Mouse (Mus musculus): ENCODE data around the gene S100g. TPM values are rescaled to one million over a fixed set of nuclear protein-coding genes. Genes with fewer than 3 reads are reported as not detected.

S100g gene
- polyA plus RNA-seq, 1 experiment from 2014 or later: 2.6 TPM

- H3K9me3 ChIP-seq: no peaks in the 10 kb centered on the region
- no peak for ATAC-seq (ENCODE audit: borderline replicate concordance, extremely low read depth, low FRiP score, low TSS enrichment)
- no peaks in the 10 kb centered on the region for H3K4me1 ChIP-seq
- 38% methylated on average over 5 of the region's 5 CpGs for WGBS
- H3K4me2 ChIP-seq: no peak overlapping the region
- H3K27me3 ChIP-seq: no peaks in the 10 kb centered on the region
- H3K36me3 ChIP-seq: peaks cover 2% of the 10 kb centered on the region; the same call in 1 of the 2 replicates
- no peak overlapping the region for H3K9ac ChIP-seq
- no peak overlapping the region for H3K4me3 ChIP-seq
- H3K27ac ChIP-seq: no peak overlapping the region
Measured at GRCm38 (mm10) chrX:162915697-162916096, 48.7 kb downstream of the S100g start.

GRCm38 (mm10) chrX:162913651-162914050 is 50.7 kb downstream of the S100g start:
- no peak for ATAC-seq (ENCODE audit: borderline replicate concordance, extremely low read depth, low FRiP score, low TSS enrichment)
- H3K27ac ChIP-seq: no peak overlapping the region

More at GRCm38 (mm10) chrX:162913651-162914050, 50.7 kb downstream of the S100g start:
- Histone ChIP-seq H3K27me3 (no peaks in the 10 kb centered on the region), H3K4me2 (no peak overlapping the region), H3K9me3 (no peaks in the 10 kb centered on the region), H3K9ac (no peak overlapping the region), H3K4me1 (no peaks in the 10 kb centered on the region), H3K36me3 (peaks cover 5% of the 10 kb centered on the region; the same call in 1 of the 2 replicates), H3K4me3 (no peak overlapping the region)
- WGBS: 91% methylated on average over 3 of the region's 3 CpGs

Other genes starting within 250 kb of the S100g start
- 559 and 561 TPM in 2 replicates for gene Rbbp7, start 204.2 kb downstream of the S100g start, polyA plus RNA-seq (2015; fragmentation: Nextera tagmentation; extraction: Ambion mirVana)
- gene Txlng, start 135.1 kb downstream of the S100g start, polyA plus RNA-seq (2015; fragmentation: Nextera tagmentation; extraction: Ambion mirVana): 12.2 and 13.1 TPM in 2 replicates
- 39.9 and 41.5 TPM in 2 replicates for gene Syap1, start 76.2 kb downstream of the S100g start, polyA plus RNA-seq (2015; fragmentation: Nextera tagmentation; extraction: Ambion mirVana)
- 90.0 and 90.9 TPM in 2 replicates for gene Ctps2, start 63.4 kb downstream of the S100g start, polyA plus RNA-seq (2015; fragmentation: Nextera tagmentation; extraction: Ambion mirVana)